Mouse (Mus musculus): ENCODE results near the gene Fbn1.

- TF ChIP-seq POLR2A (IDR thresholded peaks at IDR 0.05; ENCODE audit: borderline replicate concordance, extremely low read depth, insufficient read depth, insufficient read length, poor library complexity, severe bottlenecking) = no peak
- no peak for TF ChIP-seq CTCF (IDR thresholded peaks at IDR 0.05; ENCODE audit: borderline replicate concordance, extremely low read depth, insufficient read depth, insufficient read length)
Measured at GRCm38 (mm10) chr2:125471721-125472120, 36.1 kb downstream of the Fbn1 start.

All from brain, embryonic 14.5 days (tissue).